Mouse (Mus musculus): ENCODE results near the gene Ncor2. TPM values are rescaled to one million over a fixed set of nuclear protein-coding genes. Genes with fewer than 3 reads are reported as not detected.

The Ncor2 gene
- total RNA-seq, 1 experiment = 19.9 TPM

- Histone ChIP-seq H3K27ac (ENCODE audit: insufficient read depth, low read depth, low read length, poor library complexity, severe bottlenecking) (no peak overlapping the region), H3K9me3 (ENCODE audit: control insufficient read depth, insufficient read depth, low read depth, low read length) (no peaks in the 10 kb centered on the region), H3K4me3 (ENCODE audit: insufficient read depth in 1 of 2, low read depth in 1 of 2, low read length in 2 of 2, poor library complexity in 1 of 2, severe bottlenecking in 1 of 2) (no peak overlapping the region), H3K9ac (ENCODE audit: insufficient read depth, low read depth, low read length, poor library complexity, severe bottlenecking) (no peak overlapping the region), H3K36me3 (ENCODE audit: control insufficient read depth, insufficient read depth, low read length, poor library complexity, severe bottlenecking) (peaks cover 5% of the 10 kb centered on the region; the same call in 1 of the 2 replicates), H3K4me1 (ENCODE audit: control insufficient read depth in 2 of 2, insufficient read depth in 2 of 2, low read length in 2 of 2, poor library complexity in 1 of 2) (peaks cover 9 to 51% of the 10 kb centered on the region in 2 experiments; a peak in 3 of 4 replicates)
- in situ Hi-C loops (cut with MboI; ENCODE audit: low sequenced_read_pairs in 2 of 2, unreplicated experiment in 2 of 2) = no loop called here
- no peak for DNase-seq (ENCODE audit: low read depth, low spot score)
- TF ChIP-seq ZC3H11A (IDR thresholded peaks at IDR 0.05; ENCODE audit: borderline replicate concordance, low read depth, low read length) (no peak), HCFC1 (IDR thresholded peaks at IDR 0.05; ENCODE audit: borderline replicate concordance, insufficient read depth, low read length) (no peak), CHD2 (IDR thresholded peaks at IDR 0.05; ENCODE audit: low read depth, low read length) (no peak), MAFK (IDR thresholded peaks at IDR 0.05; ENCODE audit: insufficient read depth, low read depth, low read length) (no peak), ZNF384 (IDR thresholded peaks at IDR 0.05; ENCODE audit: low read depth, low read length) (no peak)
Observed at GRCm38 (mm10) chr5:125171259-125171658, 7.8 kb downstream of the Ncor2 start.

GRCm38 (mm10) chr5:125170107-125170842, 8.7 kb downstream of the Ncor2 start:
- H3K9me3 ChIP-seq (ENCODE audit: control insufficient read depth, insufficient read depth, low read depth, low read length) = no peaks in the 10 kb centered on the region
- no peak overlapping the region for H3K27ac ChIP-seq (ENCODE audit: insufficient read depth, low read depth, low read length, poor library complexity, severe bottlenecking)
- no peak for TF ChIP-seq ZC3H11A (IDR thresholded peaks at IDR 0.05; ENCODE audit: borderline replicate concordance, low read depth, low read length)
- no peak for TF ChIP-seq MAFK (IDR thresholded peaks at IDR 0.05; ENCODE audit: insufficient read depth, low read depth, low read length)
- TF ChIP-seq ZNF384 (IDR thresholded peaks at IDR 0.05; ENCODE audit: low read depth, low read length) = no peak
- TF ChIP-seq HCFC1 (IDR thresholded peaks at IDR 0.05; ENCODE audit: borderline replicate concordance, insufficient read depth, low read length) = no peak
- TF ChIP-seq CHD2 (IDR thresholded peaks at IDR 0.05; ENCODE audit: low read depth, low read length) = no peak
- in situ Hi-C loops (cut with MboI; ENCODE audit: low sequenced_read_pairs in 2 of 2, unreplicated experiment in 2 of 2) = no loop called here
- H3K4me3 ChIP-seq (ENCODE audit: insufficient read depth in 1 of 2, low read depth in 1 of 2, low read length in 2 of 2, poor library complexity in 1 of 2, severe bottlenecking in 1 of 2) = no peak overlapping the region
- no peak overlapping the region for H3K9ac ChIP-seq (ENCODE audit: insufficient read depth, low read depth, low read length, poor library complexity, severe bottlenecking)
- peaks cover 3% of the 10 kb centered on the region; the same call in 1 of the 2 replicates for H3K36me3 ChIP-seq (ENCODE audit: control insufficient read depth, insufficient read depth, low read length, poor library complexity, severe bottlenecking)
- H3K4me1 ChIP-seq (ENCODE audit: control insufficient read depth in 2 of 2, insufficient read depth in 2 of 2, low read length in 2 of 2, poor library complexity in 1 of 2) = peaks cover 12 to 48% of the 10 kb centered on the region in 2 experiments; a peak in 3 of 4 replicates
- DNase-seq (ENCODE audit: low read depth, low spot score) = no peak

- peaks cover 3% of the 10 kb centered on the region; the same call in 1 of the 2 replicates for H3K36me3 ChIP-seq (ENCODE audit: control insufficient read depth, insufficient read depth, low read length, poor library complexity, severe bottlenecking)
- TF ChIP-seq CHD2 (IDR thresholded peaks at IDR 0.05; ENCODE audit: low read depth, low read length) (no peak), ZNF384 (IDR thresholded peaks at IDR 0.05; ENCODE audit: low read depth, low read length) (no peak), HCFC1 (IDR thresholded peaks at IDR 0.05; ENCODE audit: borderline replicate concordance, insufficient read depth, low read length) (no peak), ZC3H11A (IDR thresholded peaks at IDR 0.05; ENCODE audit: borderline replicate concordance, low read depth, low read length) (no peak), MAFK (IDR thresholded peaks at IDR 0.05; ENCODE audit: insufficient read depth, low read depth, low read length) (no peak)
- no peak overlapping the region for H3K4me3 ChIP-seq (ENCODE audit: insufficient read depth in 1 of 2, low read depth in 1 of 2, low read length in 2 of 2, poor library complexity in 1 of 2, severe bottlenecking in 1 of 2)
- no peak overlapping the region for H3K27ac ChIP-seq (ENCODE audit: insufficient read depth, low read depth, low read length, poor library complexity, severe bottlenecking)
- no peak overlapping the region for H3K9ac ChIP-seq (ENCODE audit: insufficient read depth, low read depth, low read length, poor library complexity, severe bottlenecking)
- H3K9me3 ChIP-seq (ENCODE audit: control insufficient read depth, insufficient read depth, low read depth, low read length) = no peaks in the 10 kb centered on the region
- in situ Hi-C loops (cut with MboI; ENCODE audit: low sequenced_read_pairs in 2 of 2, unreplicated experiment in 2 of 2) = no loop called here
- H3K4me1 ChIP-seq (ENCODE audit: control insufficient read depth in 2 of 2, insufficient read depth in 2 of 2, low read length in 2 of 2, poor library complexity in 1 of 2) = peaks cover 20 to 53% of the 10 kb centered on the region in 2 experiments; a peak in 3 of 4 replicates
- no peak for DNase-seq (ENCODE audit: low read depth, low spot score)
Observed at GRCm38 (mm10) chr5:125168101-125168500, 10.9 kb downstream of the Ncor2 start.

GRCm38 (mm10) chr5:125167524-125167923, 11.5 kb downstream of the Ncor2 start:
- Histone ChIP-seq H3K4me1 (ENCODE audit: control insufficient read depth in 2 of 2, insufficient read depth in 2 of 2, low read length in 2 of 2, poor library complexity in 1 of 2) (peaks cover 20 to 52% of the 10 kb centered on the region in 2 experiments; a peak in 3 of 4 replicates), H3K9ac (ENCODE audit: insufficient read depth, low read depth, low read length, poor library complexity, severe bottlenecking) (no peak overlapping the region), H3K27ac (ENCODE audit: insufficient read depth, low read depth, low read length, poor library complexity, severe bottlenecking) (no peak overlapping the region), H3K36me3 (ENCODE audit: control insufficient read depth, insufficient read depth, low read length, poor library complexity, severe bottlenecking) (peaks cover 3% of the 10 kb centered on the region; the same call in 1 of the 2 replicates), H3K4me3 (ENCODE audit: insufficient read depth in 1 of 2, low read depth in 1 of 2, low read length in 2 of 2, poor library complexity in 1 of 2, severe bottlenecking in 1 of 2) (no peak overlapping the region), H3K9me3 (ENCODE audit: control insufficient read depth, insufficient read depth, low read depth, low read length) (no peaks in the 10 kb centered on the region)
- no peak for DNase-seq (ENCODE audit: low read depth, low spot score)
- TF ChIP-seq ZC3H11A (IDR thresholded peaks at IDR 0.05; ENCODE audit: borderline replicate concordance, low read depth, low read length) = no peak
- TF ChIP-seq MAFK (IDR thresholded peaks at IDR 0.05; ENCODE audit: insufficient read depth, low read depth, low read length) = no peak
- no peak for TF ChIP-seq HCFC1 (IDR thresholded peaks at IDR 0.05; ENCODE audit: borderline replicate concordance, insufficient read depth, low read length)
- TF ChIP-seq ZNF384 (IDR thresholded peaks at IDR 0.05; ENCODE audit: low read depth, low read length) = no peak
- no peak for TF ChIP-seq CHD2 (IDR thresholded peaks at IDR 0.05; ENCODE audit: low read depth, low read length)
- in situ Hi-C loops (cut with MboI; ENCODE audit: low sequenced_read_pairs in 2 of 2, unreplicated experiment in 2 of 2) = no loop called here
